ENCODE assay signal across 16 mouse cellular contexts in the genomic region with DNA sequence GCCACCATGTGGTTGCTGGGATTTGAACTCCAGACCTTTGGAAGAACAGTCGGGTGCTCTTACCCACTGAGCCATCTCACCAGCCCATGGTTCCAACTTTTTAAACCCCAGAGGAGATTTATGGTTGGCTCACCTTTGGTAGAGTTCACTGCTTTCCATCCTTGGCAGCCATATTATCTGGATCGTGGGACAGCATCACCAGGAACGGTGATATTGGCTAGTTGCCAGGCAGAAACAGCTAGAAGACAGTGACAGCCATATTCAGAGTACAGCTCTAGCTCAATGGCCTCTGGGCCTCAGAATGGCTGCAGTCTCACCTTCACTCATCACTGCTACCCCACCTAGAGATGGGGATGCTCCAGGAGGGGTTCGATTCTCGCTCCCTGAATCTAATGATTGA.
"Had no signal": no experiment of that assay in that cellular context is flagged by ENCODE, and none has a peak within 500 bp of the region (broad histone marks: within the 10 kb centered on the region; RNA-seq: fewer than 3 reads in every experiment).

No protein-coding gene starts in this region.

- H3K4me3 ChIP-seq: lung, embryonic 15.5 days; midbrain, embryonic 10.5 days; midbrain, embryonic 12.5 days; myocyte; neural tube, embryonic 13.5 days; neural tube, embryonic 15.5 days had no signal

- H3K27me3 ChIP-seq: lung, embryonic 15.5 days; midbrain, embryonic 12.5 days; neural tube, embryonic 13.5 days; neural tube, embryonic 15.5 days had no signal

- H3K9me3 ChIP-seq: lung, embryonic 15.5 days; midbrain, embryonic 10.5 days; midbrain, embryonic 12.5 days; neural tube, embryonic 13.5 days; neural tube, embryonic 15.5 days had no signal

- H3K9ac ChIP-seq: liver, embryonic 14.5 days; lung, embryonic 15.5 days; midbrain, embryonic 12.5 days; neural tube, embryonic 13.5 days; neural tube, embryonic 15.5 days had no signal

- H3K27ac ChIP-seq: liver, embryonic 14.5 days; lung, embryonic 15.5 days; midbrain, embryonic 10.5 days; midbrain, embryonic 12.5 days; neural tube, embryonic 13.5 days; neural tube, embryonic 15.5 days had no signal

- H3K4me1 ChIP-seq: neural tube, embryonic 13.5 days; neural tube, embryonic 15.5 days had no signal

- H3K4me2 ChIP-seq: lung, embryonic 15.5 days; midbrain, embryonic 12.5 days; neural tube, embryonic 13.5 days; neural tube, embryonic 15.5 days had no signal

- ATAC-seq: lung, postnatal 0 days; midbrain, embryonic 16.5 days had no signal

- H3K36me3 ChIP-seq: lung, embryonic 15.5 days; midbrain, embryonic 10.5 days; midbrain, embryonic 12.5 days; neural tube, embryonic 13.5 days; neural tube, embryonic 15.5 days had no signal

- DNase-seq: lung, adult 18-20 months; lung, postnatal 14 days; midbrain, embryonic 14.5 days; retina, postnatal 1 day; right cerebral cortex, adult 18-20 months; right cerebral cortex, postnatal 25 days; right cerebral cortex, postnatal 4 days had no signal
